Mouse (Mus musculus): ENCODE measurements around the gene Mcm9.

The Mcm9 gene

GRCm38 (mm10) chr10:53580621-53581081 is 49.6 kb downstream of the Mcm9 start:
- no peak for DNase-seq (ENCODE audit: low read depth, low spot score)

- no peak for DNase-seq (ENCODE audit: low read depth, low spot score)
These were observed 50.1 kb downstream of the Mcm9 start for GRCm38 (mm10) chr10:53580137-53580536.

- no peak for DNase-seq (ENCODE audit: low read depth, low spot score)
These were observed 61.7 kb downstream of the Mcm9 start for GRCm38 (mm10) chr10:53568531-53568930.

GRCm38 (mm10) chr10:53565538-53565937 is 64.7 kb downstream of the Mcm9 start:
- no peak for DNase-seq (ENCODE audit: low read depth, low spot score)

GRCm38 (mm10) chr10:53562001-53562400 is 68.2 kb downstream of the Mcm9 start:
- no peak for DNase-seq (ENCODE audit: low read depth, low spot score)

- no peak for DNase-seq (ENCODE audit: low read depth, low spot score)
These were observed 92.6 kb downstream of the Mcm9 start for GRCm38 (mm10) chr10:53537596-53537995.

GRCm38 (mm10) chr10:53532297-53532696 is 97.9 kb downstream of the Mcm9 start:
- DNase-seq (ENCODE audit: low read depth, low spot score) = no peak

- DNase-seq (ENCODE audit: low read depth, low spot score) = peak; percentile 73
These were observed 102.1 kb downstream of the Mcm9 start for GRCm38 (mm10) chr10:53527838-53528773.

GRCm38 (mm10) chr10:53527344-53527743 is 102.9 kb downstream of the Mcm9 start:
- DNase-seq (ENCODE audit: low read depth, low spot score) = peak; percentile 22

- DNase-seq (ENCODE audit: low read depth, low spot score) = peak; percentile 60
These were observed 103.9 kb downstream of the Mcm9 start for GRCm38 (mm10) chr10:53526350-53526749.

GRCm38 (mm10) chr10:53525265-53525976 is 104.8 kb downstream of the Mcm9 start:
- DNase-seq (ENCODE audit: low read depth, low spot score) = peak; percentile 76

- no peak for DNase-seq (ENCODE audit: low read depth, low spot score)
These were observed 110.9 kb downstream of the Mcm9 start for GRCm38 (mm10) chr10:53519068-53519954.

GRCm38 (mm10) chr10:53518599-53518913 is 111.7 kb downstream of the Mcm9 start:
- DNase-seq (ENCODE audit: low read depth, low spot score) = no peak

- DNase-seq (ENCODE audit: low read depth, low spot score) = peak; percentile 16
These were observed 112.3 kb downstream of the Mcm9 start for GRCm38 (mm10) chr10:53517770-53518598.

GRCm38 (mm10) chr10:53512491-53512890 is 117.7 kb downstream of the Mcm9 start:
- no peak for DNase-seq (ENCODE audit: low read depth, low spot score)

- DNase-seq (ENCODE audit: low read depth, low spot score) = peak; percentile 72
These were observed 121.0 kb downstream of the Mcm9 start for GRCm38 (mm10) chr10:53509158-53509773.

- DNase-seq (ENCODE audit: low read depth, low spot score) = no peak
These were observed 121.6 kb downstream of the Mcm9 start for GRCm38 (mm10) chr10:53508676-53509075.

GRCm38 (mm10) chr10:53505526-53505925 is 124.7 kb downstream of the Mcm9 start:
- no peak for DNase-seq (ENCODE audit: low read depth, low spot score)

- no peak for DNase-seq (ENCODE audit: low read depth, low spot score)
These were observed 125.2 kb downstream of the Mcm9 start for GRCm38 (mm10) chr10:53505069-53505468.

Data from CD4-positive, CD25-positive, alpha-beta regulatory T cell, adult 2 months (primary cell).